Mouse (Mus musculus) limb, embryonic 10.5 days (tissue): ENCODE measurements around the gene Usp3. TPM values are rescaled to one million over a fixed set of nuclear protein-coding genes. Genes with fewer than 3 reads are reported as not detected.
A peak's percentile ranks its signal among the peaks of the same experiment; 100 is the strongest.

Experiments used
- DNase-seq: peaks from one replicate; pipeline ENCODE4 v3.0.0-alpha.2; 2017; ENCODE audit warnings: low spot score
- H3K27ac ChIP-seq: fragments of 300-500 bp; sonication (generic); 2 replicates; pipeline ENCODE4 v1.5.1; 2016; ENCODE audit warnings: mild to moderate bottlenecking
- H3K27me3 ChIP-seq: fragments of 300-500 bp; sonication (generic); 2 replicates; pipeline ENCODE4 v1.6.1; 2016; ENCODE audit warnings: low read depth, mild to moderate bottlenecking; ENCODE audit not compliant: poor library complexity, severe bottlenecking
- H3K36me3 ChIP-seq: fragments of 300-500 bp; sonication (generic); 2 replicates; pipeline ENCODE4 v1.6.1; 2016; ENCODE audit warnings: mild to moderate bottlenecking, moderate library complexity
- H3K4me1 ChIP-seq: fragments of 300-500 bp; sonication (generic); 2 replicates; pipeline ENCODE4 v1.6.1; 2016
- H3K4me3 ChIP-seq: fragments of 300-500 bp; sonication (generic); 2 replicates; pipeline ENCODE4 v1.5.1; 2016; ENCODE audit warnings: mild to moderate bottlenecking, moderate library complexity
- H3K9me3 ChIP-seq: fragments of 300-500 bp; sonication (generic); replicated peaks from 2 replicates; pipeline ENCODE4 v1.6.1; 2016; ENCODE audit warnings: mild to moderate bottlenecking
- whole genome bisulfite sequencing: fragments of 180-500 bp; shearing (Covaris S2); methylation state at CpG from one replicate; pipeline ENCODE4 v1.1.7; 2016; 5-methylcytosine and 5-hydroxymethylcytosine counted together
- polyA plus RNA-seq: library from polyadenylated mRNA; unstranded; fragments of >200 nt; fragmentation: Nextera tagmentation; extraction: Ambion mirVana; gene quantifications from 2 replicates; pipeline ENCODE4 v1.2.1, GENCODE M21; 2016

Gene Usp3
- polyA plus RNA-seq, 1 experiment from 2014 or later = 105 TPM

DNA sequence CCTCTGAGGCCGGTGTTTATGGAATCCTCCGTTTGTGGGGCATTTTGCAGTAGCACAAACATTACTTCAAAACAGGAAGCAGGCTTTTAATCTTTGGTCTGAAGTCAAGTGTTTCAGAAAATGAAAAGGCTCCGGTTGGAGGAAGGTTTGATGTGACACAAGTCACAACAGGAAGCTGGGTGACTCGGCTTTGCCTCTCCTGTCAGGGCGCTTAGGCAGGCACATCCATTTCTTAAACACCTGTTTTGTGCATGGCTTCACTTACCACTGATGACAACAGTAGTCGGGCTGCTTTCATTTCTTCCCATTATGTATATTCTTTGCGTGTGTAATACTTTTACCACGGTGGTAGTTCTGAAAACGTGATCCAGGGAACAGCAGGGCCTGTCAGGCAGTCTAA lies 22.2 kb upstream of the Usp3 start:
- no peak for DNase-seq
- Histone ChIP-seq H3K9me3 (no peaks in the 10 kb centered on the region), H3K27me3 (no peaks in the 10 kb centered on the region), H3K4me3 (no peak overlapping the region), H3K27ac (no peak overlapping the region), H3K4me1 (peaks cover 14% of the 10 kb centered on the region), H3K36me3 (no peaks in the 10 kb centered on the region)
- 73% methylated on average over 9 of the region's 9 CpGs for WGBS

DNA sequence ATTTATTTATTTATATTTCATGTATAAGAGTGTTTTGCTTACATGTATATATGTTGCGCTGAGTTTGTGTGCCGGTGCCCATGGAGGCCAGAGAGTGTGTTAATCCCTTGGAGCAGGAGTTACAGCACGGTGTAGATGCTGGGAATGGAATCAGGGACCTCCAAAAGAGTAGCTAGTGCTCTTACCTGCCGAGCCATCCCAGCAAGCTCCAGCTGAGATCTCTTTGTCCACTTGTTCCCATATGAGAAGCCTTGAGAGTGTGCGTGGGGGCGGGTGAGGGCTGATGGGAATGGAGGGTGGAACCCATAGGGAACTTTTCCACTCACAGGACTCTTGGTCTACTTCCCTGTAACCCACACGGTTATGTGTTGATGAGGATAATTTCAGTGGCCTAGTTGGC lies 21.6 kb upstream of the Usp3 start:
- Histone ChIP-seq H3K27me3 (no peaks in the 10 kb centered on the region), H3K27ac (no peak overlapping the region), H3K4me1 (peaks cover 8% of the 10 kb centered on the region), H3K4me3 (no peak overlapping the region), H3K9me3 (no peaks in the 10 kb centered on the region), H3K36me3 (no peaks in the 10 kb centered on the region)
- WGBS = 82% methylated on average over 7 of the region's 7 CpGs
- DNase-seq = no peak

DNA sequence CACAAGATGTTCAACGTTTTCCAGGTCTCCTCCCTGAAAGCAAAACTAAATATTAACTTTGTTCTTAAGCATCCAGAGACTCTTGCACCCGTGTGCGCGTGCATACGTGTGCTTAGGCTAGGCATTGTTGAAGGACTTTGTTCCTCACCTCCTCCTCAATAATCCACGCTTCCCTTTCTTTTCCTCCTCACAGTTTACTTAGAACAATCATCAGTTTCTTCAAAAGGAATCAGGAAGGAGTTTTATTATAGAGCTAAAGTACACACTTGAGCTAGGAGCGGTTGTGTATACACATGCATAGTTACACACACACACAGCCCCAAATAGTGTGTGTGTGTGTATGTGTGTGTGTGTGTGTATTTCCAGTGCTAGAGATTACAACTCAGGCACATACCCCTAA lies 20.7 kb upstream of the Usp3 start:
- no peak for DNase-seq
- H3K36me3 ChIP-seq = no peaks in the 10 kb centered on the region
- H3K27me3 ChIP-seq = no peaks in the 10 kb centered on the region
- no peak overlapping the region for H3K4me3 ChIP-seq
- no peak overlapping the region for H3K27ac ChIP-seq
- H3K9me3 ChIP-seq = no peaks in the 10 kb centered on the region
- H3K4me1 ChIP-seq = peaks cover 7% of the 10 kb centered on the region
- WGBS = 90% methylated on average over 7 of the region's 7 CpGs

DNA sequence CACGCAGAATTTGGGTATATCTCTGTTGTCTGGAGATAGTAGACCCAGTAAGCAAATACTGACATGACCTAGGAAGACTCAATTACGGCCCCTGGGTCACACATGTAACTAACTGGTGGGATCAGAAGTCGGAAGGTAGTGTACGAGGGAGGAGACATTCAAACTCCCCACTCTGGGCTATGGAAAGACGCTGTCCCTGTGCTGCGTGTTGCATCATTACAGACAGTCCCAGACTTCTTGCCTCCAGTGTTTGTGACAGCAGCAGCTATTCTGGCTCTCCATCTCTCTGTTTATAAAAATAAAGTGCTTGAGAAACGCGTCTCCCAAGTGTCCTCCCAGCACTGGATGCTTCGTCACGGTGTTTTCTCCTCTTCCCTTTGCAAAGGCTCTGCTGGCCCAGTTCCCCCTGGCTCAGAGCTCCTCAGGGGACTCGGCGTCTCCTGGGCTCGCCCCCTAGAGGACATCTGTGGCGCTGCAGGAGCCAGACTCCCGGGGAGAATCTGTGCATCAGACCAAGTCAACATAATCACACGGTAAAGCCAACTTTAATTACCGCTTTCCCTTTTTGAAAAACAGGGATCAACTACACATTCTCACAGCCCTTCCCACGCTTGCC lies 18.6 kb upstream of the Usp3 start:
- Histone ChIP-seq H3K36me3 (no peaks in the 10 kb centered on the region), H3K27ac (no peak overlapping the region), H3K9me3 (no peaks in the 10 kb centered on the region), H3K4me3 (no peak overlapping the region), H3K4me1 (peaks cover 11% of the 10 kb centered on the region), H3K27me3 (no peaks in the 10 kb centered on the region)
- peak; percentile 90 for DNase-seq
- 20% methylated on average over 18 of the region's 18 CpGs for WGBS

DNA sequence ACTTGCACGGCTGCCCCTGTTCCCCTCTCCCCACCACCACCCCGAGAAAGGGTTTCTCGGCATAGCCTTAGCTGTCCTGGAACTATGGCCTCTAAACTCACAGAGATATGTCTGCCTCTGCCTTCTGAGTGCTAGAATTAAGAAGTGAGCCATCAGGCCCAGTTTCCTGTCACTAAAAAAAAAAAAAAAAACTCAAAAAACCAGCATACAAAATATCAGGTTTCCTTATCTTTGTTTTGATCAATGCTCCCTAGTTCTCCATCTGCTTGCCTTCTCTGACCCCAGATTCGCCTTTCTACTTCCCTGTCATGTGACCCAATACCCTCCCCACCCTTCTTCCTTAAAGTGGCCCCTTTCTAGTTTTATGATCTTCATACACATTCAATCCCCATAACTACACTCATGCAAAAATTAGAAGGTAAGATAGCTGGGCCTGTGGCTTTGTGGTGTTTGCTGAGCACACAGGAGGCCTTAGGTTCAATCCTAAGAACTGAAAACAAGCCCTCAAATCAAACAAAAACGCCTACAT lies 15.9 kb upstream of the Usp3 start:
- H3K4me3 ChIP-seq = no peak overlapping the region
- 79% methylated on average over 5 of the region's 5 CpGs for WGBS
- no peaks in the 10 kb centered on the region for H3K9me3 ChIP-seq
- peaks cover 17% of the 10 kb centered on the region for H3K4me1 ChIP-seq
- no peaks in the 10 kb centered on the region for H3K27me3 ChIP-seq
- H3K27ac ChIP-seq = no peak overlapping the region
- no peak for DNase-seq
- H3K36me3 ChIP-seq = no peaks in the 10 kb centered on the region

DNA sequence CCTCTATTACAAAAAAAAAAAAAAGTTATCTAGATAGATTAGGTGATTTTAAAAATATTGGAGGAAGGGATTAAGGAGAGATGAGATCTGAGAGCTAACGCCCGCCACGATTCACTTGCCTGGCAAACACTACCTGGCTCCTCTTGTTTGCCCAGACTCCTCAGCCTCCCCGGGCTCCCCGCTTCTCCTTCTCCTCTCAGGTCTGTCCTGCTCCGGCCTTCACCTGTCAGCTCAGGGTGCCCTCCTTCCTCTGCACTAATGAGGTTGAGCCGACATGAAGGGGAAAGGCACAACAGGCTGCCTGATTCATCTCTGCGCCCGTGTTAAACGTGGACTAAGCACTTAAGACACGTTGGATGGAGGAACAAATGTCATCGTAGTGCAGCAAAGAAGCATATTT lies 13.9 kb upstream of the Usp3 start:
- peaks cover 15% of the 10 kb centered on the region for H3K4me1 ChIP-seq
- 67% methylated on average over 12 of the region's 12 CpGs for WGBS
- no peaks in the 10 kb centered on the region for H3K9me3 ChIP-seq
- DNase-seq = peak; percentile 26
- no peak overlapping the region for H3K4me3 ChIP-seq
- no peaks in the 10 kb centered on the region for H3K27me3 ChIP-seq
- H3K27ac ChIP-seq = no peak overlapping the region
- H3K36me3 ChIP-seq = no peaks in the 10 kb centered on the region

DNA sequence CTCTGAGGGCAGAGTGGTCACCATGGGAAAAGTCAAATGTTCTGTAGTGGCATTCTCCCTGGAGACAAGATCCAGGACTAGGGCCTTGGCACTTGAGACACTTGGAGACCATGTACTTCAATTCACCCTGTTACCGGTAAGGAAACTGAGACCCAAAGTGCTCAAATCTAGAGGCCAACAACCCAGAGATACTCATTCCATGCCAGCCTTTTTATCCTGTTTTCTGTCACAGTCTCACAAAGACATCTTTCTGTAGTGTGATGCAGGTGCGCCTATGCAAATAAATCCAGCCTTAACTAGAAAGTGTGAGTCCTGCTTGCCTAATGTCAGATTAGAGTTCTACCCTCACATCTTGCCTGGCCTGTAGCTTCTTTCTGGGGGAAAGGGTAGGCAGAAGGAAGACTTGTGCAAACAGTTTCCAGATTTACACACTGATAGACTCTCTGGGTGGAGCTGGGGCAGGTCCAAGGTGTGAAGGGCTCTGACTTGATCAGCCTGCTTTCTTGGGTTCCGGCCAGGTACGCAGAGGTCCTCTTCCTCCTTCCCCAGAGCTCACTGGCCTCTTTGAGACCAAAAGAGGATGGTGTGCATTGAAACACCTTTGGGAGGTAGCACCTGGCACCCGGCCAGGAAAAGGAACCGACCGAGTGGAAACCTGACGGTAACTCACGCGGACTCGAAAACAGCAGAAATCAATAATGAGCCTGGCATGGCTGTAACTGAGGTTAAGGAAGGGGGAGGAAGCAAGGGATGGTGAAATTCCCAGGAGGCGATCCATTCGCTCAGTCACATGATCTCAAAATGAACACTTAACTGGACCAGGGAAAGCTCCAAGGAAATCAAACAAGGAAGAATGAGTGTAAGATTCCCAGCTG lies 13.2 kb upstream of the Usp3 start:
- WGBS = 85% methylated on average over 13 of the region's 13 CpGs
- no peak overlapping the region for H3K4me3 ChIP-seq
- H3K9me3 ChIP-seq = no peaks in the 10 kb centered on the region
- H3K36me3 ChIP-seq = no peaks in the 10 kb centered on the region
- H3K27me3 ChIP-seq = no peaks in the 10 kb centered on the region
- no peak for DNase-seq
- no peak overlapping the region for H3K27ac ChIP-seq
- H3K4me1 ChIP-seq = peaks cover 9% of the 10 kb centered on the region

DNA sequence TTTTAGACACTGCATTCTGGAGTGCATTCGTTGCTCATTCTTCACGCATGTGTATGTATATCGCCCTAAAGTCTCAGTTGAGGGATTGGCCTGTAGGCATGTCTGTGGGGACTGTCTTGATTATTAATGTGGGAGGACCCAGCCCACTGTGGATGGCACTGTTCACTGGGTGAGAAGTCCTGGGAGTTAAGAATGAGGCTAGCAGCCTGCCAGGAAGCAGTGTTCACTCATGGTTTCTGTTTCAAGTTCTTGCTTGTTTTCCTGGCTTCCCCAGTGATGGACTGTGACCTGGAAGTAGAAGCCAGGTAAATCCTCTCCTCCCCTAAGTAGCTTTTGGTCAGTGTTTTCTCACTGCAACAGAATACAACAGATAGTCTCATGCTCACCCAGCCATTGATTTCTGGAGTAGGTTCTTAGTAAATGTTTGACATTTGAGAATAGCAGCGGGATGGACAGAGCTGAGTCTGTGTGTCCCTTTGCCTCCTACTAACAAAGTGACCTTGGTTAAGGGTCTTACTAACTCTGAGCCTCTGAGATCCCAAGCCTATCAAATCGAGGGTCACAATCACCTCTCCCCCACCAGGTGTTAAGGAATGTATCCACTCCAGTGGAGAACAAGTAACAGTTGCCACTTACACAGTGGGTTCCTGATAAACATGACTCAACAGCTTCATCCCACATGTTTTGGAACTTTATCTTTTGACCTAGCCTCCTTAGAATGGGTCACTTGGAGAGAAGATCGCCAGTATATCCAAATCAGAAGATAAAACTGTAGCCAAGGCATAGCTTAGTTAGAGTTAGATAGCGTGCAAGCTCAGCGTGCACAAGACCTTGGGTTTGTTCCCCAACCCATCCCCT lies 11.6 kb upstream of the Usp3 start:
- Histone ChIP-seq H3K36me3 (no peaks in the 10 kb centered on the region), H3K4me1 (peaks cover 17% of the 10 kb centered on the region), H3K4me3 (no peak overlapping the region), H3K27ac (no peak overlapping the region), H3K27me3 (no peaks in the 10 kb centered on the region), H3K9me3 (no peaks in the 10 kb centered on the region)
- WGBS = 88% methylated on average over 8 of the region's 8 CpGs
- DNase-seq = peak; percentile 26

DNA sequence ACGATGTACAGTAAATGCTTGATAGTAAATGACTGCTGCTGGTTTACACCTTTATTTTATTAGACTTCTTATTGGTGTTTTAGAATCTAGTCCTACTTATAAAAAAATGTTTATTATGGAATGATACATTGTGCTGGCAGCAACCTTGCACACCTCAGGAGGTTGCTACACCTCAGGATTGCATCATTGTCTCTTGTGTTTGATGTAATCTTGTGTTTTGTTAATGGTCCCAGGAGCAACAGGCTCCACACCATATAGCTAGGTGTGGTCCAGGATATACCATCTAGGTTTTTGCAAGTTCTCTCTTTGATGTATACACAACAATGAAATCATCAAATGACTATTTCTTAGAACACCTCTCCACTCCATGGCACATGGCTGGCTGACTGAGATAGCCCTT lies 11.0 kb upstream of the Usp3 start:
- WGBS = 92% methylated on average over 1 of the region's 1 CpGs
- DNase-seq = no peak
- no peaks in the 10 kb centered on the region for H3K9me3 ChIP-seq
- no peak overlapping the region for H3K4me3 ChIP-seq
- H3K27me3 ChIP-seq = no peaks in the 10 kb centered on the region
- no peak overlapping the region for H3K27ac ChIP-seq
- peaks cover 22% of the 10 kb centered on the region for H3K4me1 ChIP-seq
- H3K36me3 ChIP-seq = no peaks in the 10 kb centered on the region

DNA sequence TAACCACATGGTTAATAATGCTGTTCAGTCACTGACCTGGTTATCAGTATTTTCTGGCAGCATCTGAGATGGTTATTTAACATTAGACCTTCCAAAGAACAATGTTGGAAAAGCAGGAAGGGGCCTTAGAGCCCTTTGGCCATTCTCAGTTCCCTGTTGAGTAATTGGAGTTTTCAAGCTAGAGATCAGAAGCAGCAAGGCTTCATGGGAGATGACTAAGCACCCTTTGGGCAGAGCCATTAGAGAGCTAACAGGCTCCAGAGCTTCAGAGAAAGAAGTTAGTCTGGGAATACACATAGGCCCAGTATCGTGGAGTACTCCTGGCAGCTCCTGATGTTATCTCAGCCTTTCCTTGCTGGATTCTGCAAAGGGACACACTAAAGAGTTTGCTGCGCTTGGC lies 8.1 kb upstream of the Usp3 start:
- no peaks in the 10 kb centered on the region for H3K36me3 ChIP-seq
- H3K4me3 ChIP-seq = no peak overlapping the region
- DNase-seq = peak; percentile 25
- 63% methylated on average over 2 of the region's 2 CpGs for WGBS
- no peaks in the 10 kb centered on the region for H3K27me3 ChIP-seq
- H3K4me1 ChIP-seq = peaks cover 38% of the 10 kb centered on the region
- H3K9me3 ChIP-seq = no peaks in the 10 kb centered on the region
- H3K27ac ChIP-seq = no peak overlapping the region

DNA sequence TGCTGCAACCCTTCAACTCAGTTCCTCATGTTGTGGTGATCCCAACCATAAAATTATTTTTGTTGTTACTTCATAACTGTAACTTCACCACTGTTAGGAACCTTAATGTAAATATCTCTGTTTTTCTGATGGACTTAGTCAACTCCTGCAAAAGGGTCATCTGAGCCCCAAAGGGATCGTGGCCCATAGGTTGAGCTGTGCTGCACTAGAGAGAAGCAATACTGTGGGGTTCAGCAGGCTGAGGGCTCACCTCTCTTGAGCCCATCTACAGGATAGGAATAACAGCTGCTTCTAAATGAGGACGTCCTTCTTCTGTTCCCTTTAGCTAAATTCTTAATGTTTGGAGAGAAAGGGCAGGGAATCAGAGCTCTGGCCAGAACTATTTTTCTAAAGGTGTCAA lies 7.6 kb upstream of the Usp3 start:
- no peak overlapping the region for H3K27ac ChIP-seq
- H3K4me3 ChIP-seq = no peak overlapping the region
- peaks cover 42% of the 10 kb centered on the region for H3K4me1 ChIP-seq
- H3K27me3 ChIP-seq = no peaks in the 10 kb centered on the region
- 79% methylated on average over 2 of the region's 2 CpGs for WGBS
- no peaks in the 10 kb centered on the region for H3K36me3 ChIP-seq
- peak; percentile 16 for DNase-seq
- H3K9me3 ChIP-seq = no peaks in the 10 kb centered on the region

DNA sequence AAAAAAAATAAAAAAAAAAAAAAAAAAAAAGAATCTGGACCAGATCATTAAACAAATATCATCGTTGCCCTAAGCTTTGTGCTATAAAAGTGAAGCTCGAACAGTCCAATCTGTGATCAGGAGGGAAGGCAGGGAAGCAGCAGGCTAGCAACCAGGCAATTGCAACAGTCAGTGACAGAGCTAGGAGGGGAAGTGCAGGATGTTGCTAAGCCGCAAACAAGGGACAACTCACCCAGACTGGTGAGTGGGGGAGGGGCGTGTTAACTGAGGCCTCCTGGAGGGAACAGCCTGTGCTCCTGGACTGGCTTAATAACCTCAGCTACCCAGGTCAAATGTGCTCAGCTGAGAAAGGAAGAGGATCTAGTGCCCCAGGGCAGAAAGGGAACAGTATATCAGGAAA lies 6.6 kb upstream of the Usp3 start:
- WGBS = 3% methylated on average over 4 of the region's 4 CpGs
- H3K27ac ChIP-seq = peak overlapping the region; percentile 62; the same call in 1 of the 2 replicates
- H3K9me3 ChIP-seq = no peaks in the 10 kb centered on the region
- no peaks in the 10 kb centered on the region for H3K27me3 ChIP-seq
- DNase-seq = peak; percentile 68
- H3K4me3 ChIP-seq = no peak overlapping the region
- H3K36me3 ChIP-seq = no peaks in the 10 kb centered on the region
- H3K4me1 ChIP-seq = peaks cover 52% of the 10 kb centered on the region

DNA sequence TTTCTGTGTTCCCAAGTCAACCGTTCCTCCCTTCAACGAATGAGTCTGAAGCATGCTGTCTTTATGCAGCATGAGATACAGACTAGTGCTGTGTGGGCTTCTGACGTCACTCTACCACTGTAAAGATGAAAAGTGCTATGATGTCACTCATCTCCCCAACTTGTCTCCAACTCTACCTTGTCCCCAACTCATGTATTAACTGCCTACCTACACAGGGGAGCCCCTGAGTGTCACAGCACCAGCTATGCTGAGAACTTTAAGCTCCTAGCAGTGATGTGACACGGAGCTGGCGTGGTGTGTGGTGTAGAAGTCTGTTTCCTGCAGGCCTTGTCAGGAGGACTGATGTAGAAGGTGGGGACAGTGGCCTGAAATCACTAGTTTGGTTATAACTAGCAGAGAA lies 5.7 kb upstream of the Usp3 start:
- Histone ChIP-seq H3K36me3 (no peaks in the 10 kb centered on the region), H3K27ac (peak overlapping the region; percentile 14; the same call in 1 of the 2 replicates), H3K27me3 (no peaks in the 10 kb centered on the region), H3K4me1 (peaks cover 62% of the 10 kb centered on the region), H3K9me3 (no peaks in the 10 kb centered on the region), H3K4me3 (no peak overlapping the region)
- 60% methylated on average over 5 of the region's 5 CpGs for WGBS
- no peak for DNase-seq
